Mouse (Mus musculus) layer of hippocampus, adult 11-12 months (tissue): Measurements from ENCODE around the gene Zfp672.
A peak's percentile ranks its signal among the peaks of the same experiment; 100 is the strongest.
"Not testable (repeated sequence)": the region's sequence is repeated elsewhere in the genome, so short reads cannot be mapped to it uniquely, and the experiment has no call there.

Experiments used
- DNase-seq: peaks from one replicate; pipeline ENCODE4 v3.0.0; 2022; ENCODE audit warnings: low spot score

Gene Zfp672

GRCm38 (mm10) chr11:58324614-58325229 lies 5.4 kb downstream of the Zfp672 start:
- DNase-seq: no peak

- DNase-seq: no peak
Measured at GRCm38 (mm10) chr11:58323570-58324340, 6.4 kb downstream of the Zfp672 start.

GRCm38 (mm10) chr11:58322824-58323569 lies 7.1 kb downstream of the Zfp672 start:
- peak; percentile 96 for DNase-seq

- no peak for DNase-seq
Measured at GRCm38 (mm10) chr11:58316768-58317390, 13.3 kb downstream of the Zfp672 start.

GRCm38 (mm10) chr11:58316344-58316743 lies 13.8 kb downstream of the Zfp672 start:
- no peak for DNase-seq

GRCm38 (mm10) chr11:58315536-58316168 lies 14.5 kb downstream of the Zfp672 start:
- no peak for DNase-seq

- no peak for DNase-seq
Measured at GRCm38 (mm10) chr11:58314069-58314468, 16.1 kb downstream of the Zfp672 start.

- DNase-seq: no peak
Measured at GRCm38 (mm10) chr11:58308661-58309060, 21.5 kb downstream of the Zfp672 start.

GRCm38 (mm10) chr11:58307411-58308080 lies 22.6 kb downstream of the Zfp672 start:
- DNase-seq: no peak

GRCm38 (mm10) chr11:58306860-58307308 lies 23.3 kb downstream of the Zfp672 start, which contains the start of gene Zfp692:
Gene Zfp692 (plus strand): TSS chr11:58307069.
- DNase-seq: peak; percentile 96

GRCm38 (mm10) chr11:58305299-58305698 lies 24.8 kb downstream of the Zfp672 start:
- DNase-seq: not testable (repeated sequence)

GRCm38 (mm10) chr11:58303594-58303993 lies 26.5 kb downstream of the Zfp672 start:
- no peak for DNase-seq

- DNase-seq: no peak
Measured at GRCm38 (mm10) chr11:58302774-58303445, 27.2 kb downstream of the Zfp672 start.

- peak; percentile 97 for DNase-seq
Measured at GRCm38 (mm10) chr11:58301837-58302754, 28.0 kb downstream of the Zfp672 start.

GRCm38 (mm10) chr11:58301057-58301456 lies 29.1 kb downstream of the Zfp672 start:
- peak; percentile 75 for DNase-seq

- DNase-seq: no peak
Measured at GRCm38 (mm10) chr11:58297396-58297795, 32.7 kb downstream of the Zfp672 start.

GRCm38 (mm10) chr11:58292791-58293190 lies 37.3 kb downstream of the Zfp672 start:
- DNase-seq: no peak

- no peak for DNase-seq
Measured at GRCm38 (mm10) chr11:58290812-58291211, 39.3 kb downstream of the Zfp672 start.

GRCm38 (mm10) chr11:58289992-58290682 lies 40.0 kb downstream of the Zfp672 start:
- no peak for DNase-seq
